Mouse (Mus musculus): ENCODE results near the gene Nucb1.
"Not testable (repeated sequence)": the region's sequence is repeated elsewhere in the genome, so short reads cannot be mapped to it uniquely, and the experiment has no call there.

GRCm38 (mm10) chr7:45527169-45527568 is 17.0 kb upstream of the Nucb1 start:
- not testable (repeated sequence) for TF ChIP-seq POLR2A (IDR thresholded peaks at IDR 0.05; ENCODE audit: extremely low read depth, insufficient read depth, low read length); CTCF (IDR thresholded peaks at IDR 0.05; ENCODE audit: low read depth, low read length)

Data from liver, adult 2 months (tissue).